Mouse (Mus musculus) MEL (cell line): ENCODE results near the gene Tmprss7. TPM values are rescaled to one million over a fixed set of nuclear protein-coding genes. Genes with fewer than 3 reads are reported as not detected.

Experiments used
- DNase-seq: peaks from one replicate; pipeline ENCODE4 v3.0.0; 2011; ENCODE audit warnings: low read depth, low spot score
- H3K27ac ChIP-seq: 2 replicates; pipeline ENCODE4 v1.5.1; 2012; ENCODE audit warnings: low read depth, mild to moderate bottlenecking, control low read depth, low read length, moderate library complexity; ENCODE audit not compliant: control insufficient read depth
- H3K27me3 ChIP-seq, 2 experiments: fragments of 150-350 bp in 1 of 2; sonication (generic) in 1 of 2; 2 replicates each; pipeline ENCODE4 v1.6.1; 2012; ENCODE audit warnings: low read length in 2 of 2, mild to moderate bottlenecking in 2 of 2, improper control_type of control experiment in 1 of 2, moderate library complexity in 1 of 2; ENCODE audit not compliant: insufficient read depth in 2 of 2, control insufficient read depth in 1 of 2
- H3K36me3 ChIP-seq, 2 experiments: 2 replicates each; pipeline ENCODE4 v1.6.1; 2012 to 2014; ENCODE audit warnings: low read length in 2 of 2, improper control_type of control experiment in 1 of 2, inconsistent platforms in 1 of 2, mild to moderate bottlenecking in 1 of 2; ENCODE audit not compliant: insufficient read depth in 2 of 2, control insufficient read depth in 1 of 2
- H3K4me1 ChIP-seq, 2 experiments: fragments of 150-350 bp in 1 of 2; sonication (generic) in 1 of 2; 2 replicates each; pipeline ENCODE4 v1.6.1; 2012; ENCODE audit warnings: low read length in 2 of 2, improper control_type of control experiment in 1 of 2, mild to moderate bottlenecking in 1 of 2; ENCODE audit not compliant: insufficient read depth in 2 of 2, control insufficient read depth in 1 of 2
- H3K4me3 ChIP-seq, 2 experiments: fragments of 150-350 bp in 1 of 2; sonication (generic) in 1 of 2; 2 replicates each; pipeline ENCODE4 v1.5.1; 2012; ENCODE audit warnings: low read depth in 2 of 2, low read length in 2 of 2, mild to moderate bottlenecking in 2 of 2, moderate library complexity in 2 of 2, control low read depth in 1 of 2, improper control_type of control experiment in 1 of 2; ENCODE audit not compliant: control insufficient read depth in 1 of 2, insufficient read depth in 1 of 2
- H3K79me2 ChIP-seq: 2 replicates; pipeline ENCODE4 v1.6.1; 2012; ENCODE audit warnings: mild to moderate bottlenecking, low read length, moderate library complexity; ENCODE audit not compliant: control insufficient read depth, poor library complexity, insufficient read depth
- H3K9ac ChIP-seq: 2 replicates; pipeline ENCODE4 v1.6.1; 2012; ENCODE audit warnings: low read depth, mild to moderate bottlenecking, control low read depth, low read length, moderate library complexity; ENCODE audit not compliant: control insufficient read depth, poor library complexity, severe bottlenecking
- H3K9me3 ChIP-seq: fragments of 150-350 bp; sonication (generic); replicated peaks from 2 replicates; pipeline ENCODE4 v1.6.1; 2012; ENCODE audit warnings: mild to moderate bottlenecking, low read length, improper control_type of control experiment, moderate library complexity; ENCODE audit not compliant: insufficient read depth
- BHLHE40 ChIP-seq: IDR thresholded peaks from 2 replicates; pipeline ENCODE4 v1.6.1; 2012; ENCODE audit warnings: low read depth, mild to moderate bottlenecking, inconsistent platforms, low read length, improper control_type of control experiment, borderline replicate concordance
- CHD1 ChIP-seq: IDR thresholded peaks from 2 replicates; pipeline ENCODE4 v1.6.1; 2012; ENCODE audit warnings: low read depth, mild to moderate bottlenecking, inconsistent platforms, low read length, improper control_type of control experiment
- E2F4 ChIP-seq: IDR thresholded peaks from 2 replicates; pipeline ENCODE4 v1.6.1; 2011; ENCODE audit warnings: low read depth, low read length, improper control_type of control experiment, borderline replicate concordance
- EP300 ChIP-seq, 2 experiments: IDR thresholded peaks; 2 replicates each; pipeline ENCODE4 v1.6.1; 2011; ENCODE audit warnings: improper control_type of control experiment in 2 of 2, low read length in 2 of 2, low read depth in 1 of 2, mild to moderate bottlenecking in 1 of 2
- ETS1 ChIP-seq: IDR thresholded peaks from 2 replicates; pipeline ENCODE4 v1.6.1; 2012; ENCODE audit warnings: low read depth, mild to moderate bottlenecking, inconsistent platforms, low read length, improper control_type of control experiment, moderate library complexity
- GATA1 ChIP-seq: IDR thresholded peaks from 2 replicates; pipeline ENCODE4 v1.6.1; 2011; ENCODE audit warnings: low read depth, low read length, improper control_type of control experiment
- HCFC1 ChIP-seq: IDR thresholded peaks from 2 replicates; pipeline ENCODE4 v1.6.1; 2012; ENCODE audit warnings: low read depth, mild to moderate bottlenecking, inconsistent platforms, low read length, improper control_type of control experiment, moderate library complexity
- JUND ChIP-seq: IDR thresholded peaks from 2 replicates; pipeline ENCODE4 v1.6.1; 2011; ENCODE audit warnings: low read depth, mild to moderate bottlenecking, improper control_type of control experiment, low read length
- MAZ ChIP-seq: IDR thresholded peaks from 2 replicates; pipeline ENCODE4 v1.6.1; 2012; ENCODE audit warnings: low read depth, mild to moderate bottlenecking, inconsistent platforms, low read length, improper control_type of control experiment
- MEF2A ChIP-seq: IDR thresholded peaks from 2 replicates; pipeline ENCODE4 v1.6.1; 2014; ENCODE audit warnings: low read depth, mild to moderate bottlenecking, inconsistent platforms, low read length, improper control_type of control experiment; ENCODE audit not compliant: poor library complexity, insufficient replicate concordance, severe bottlenecking; ENCODE audit errors: extremely low read depth
- MXI1 ChIP-seq: IDR thresholded peaks from 2 replicates; pipeline ENCODE4 v1.6.1; 2011; ENCODE audit warnings: mild to moderate bottlenecking, low read depth, low read length, improper control_type of control experiment
- MYC ChIP-seq: IDR thresholded peaks from 2 replicates; pipeline ENCODE4 v1.6.1; 2011; ENCODE audit warnings: low read depth, mild to moderate bottlenecking, low read length, improper control_type of control experiment, moderate library complexity
- NELFE ChIP-seq: IDR thresholded peaks from 2 replicates; pipeline ENCODE4 v1.6.1; 2011; ENCODE audit warnings: low read depth, low read length, improper control_type of control experiment
- POLR2AphosphoS2 ChIP-seq: IDR thresholded peaks from 2 replicates; pipeline ENCODE4 v1.6.1; 2011; ENCODE audit warnings: low read length, improper control_type of control experiment
- POLR2AphosphoS5 ChIP-seq: IDR thresholded peaks from 2 replicates; pipeline ENCODE4 v1.6.1; 2012; ENCODE audit warnings: low read depth, borderline replicate concordance, mild to moderate bottlenecking, inconsistent platforms, low read length, moderate library complexity, mixed read lengths
- RAD21 ChIP-seq: IDR thresholded peaks from 2 replicates; pipeline ENCODE4 v1.6.1; 2011; ENCODE audit warnings: mild to moderate bottlenecking, low read depth, low read length, improper control_type of control experiment
- RCOR1 ChIP-seq: IDR thresholded peaks from 2 replicates; pipeline ENCODE4 v1.6.1; 2012; ENCODE audit warnings: low read depth, mild to moderate bottlenecking, inconsistent platforms, low read length, improper control_type of control experiment
- SIN3A ChIP-seq: IDR thresholded peaks from 2 replicates; pipeline ENCODE4 v1.6.1; 2012; ENCODE audit warnings: low read length, improper control_type of control experiment, inconsistent platforms
- SMC3 ChIP-seq: IDR thresholded peaks from 2 replicates; pipeline ENCODE4 v1.6.1; 2011; ENCODE audit warnings: low read depth, low read length, improper control_type of control experiment
- TBP ChIP-seq: IDR thresholded peaks from 2 replicates; pipeline ENCODE4 v1.8.0; 2011; ENCODE audit warnings: low read depth, low read length, improper control_type of control experiment
- TCF12 ChIP-seq: IDR thresholded peaks from 2 replicates; pipeline ENCODE4 v1.6.1; 2014; ENCODE audit warnings: low read depth, mild to moderate bottlenecking, inconsistent platforms, low read length, improper control_type of control experiment, moderate library complexity
- USF1 ChIP-seq: IDR thresholded peaks from 2 replicates; pipeline ENCODE4 v1.6.1; 2014; ENCODE audit warnings: low read depth, mild to moderate bottlenecking, inconsistent platforms, low read length, improper control_type of control experiment, moderate library complexity
- ZC3H11A ChIP-seq: IDR thresholded peaks from 2 replicates; pipeline ENCODE4 v1.6.1; 2012; ENCODE audit warnings: low read depth, mild to moderate bottlenecking, inconsistent platforms, low read length, improper control_type of control experiment
- ZMIZ1 ChIP-seq: IDR thresholded peaks from 2 replicates; pipeline ENCODE4 v1.6.1; 2012; ENCODE audit warnings: low read depth, mild to moderate bottlenecking, inconsistent platforms, low read length, improper control_type of control experiment, moderate library complexity
- polyA plus RNA-seq, 2 experiments: library from polyadenylated mRNA; stranded (reverse) in 1 of 2; unstranded in 1 of 2; fragments of >175 nt in 1 of 2; fragments of >200 nt in 1 of 2; gene quantifications; 2 replicates each; pipeline versions ENCODE4 v1.2.1 to v1.2.4; 2012; ENCODE audit warnings: low replicate concordance in 2 of 2, low read depth in 1 of 2; ENCODE audit not compliant: insufficient read length in 2 of 2, insufficient read depth in 1 of 2, missing spikeins in 1 of 2
- total RNA-seq: library from RNA; depleted of rRNA; stranded (reverse); fragments of 300-350 nt; gene quantifications from 2 replicates; pipeline ENCODE4 v1.2.3, GENCODE M21; 2012

Gene Tmprss7
- total and polyA plus RNA-seq, 3 experiments, result 0.04 TPM; not detected in 1

GRCm38 (mm10) chr16:45644380-45644779, 49.1 kb downstream of the Tmprss7 start:
- DNase-seq, result no peak
- H3K4me3 ChIP-seq, result no peak overlapping the region
- H3K9me3 ChIP-seq, result no peaks in the 10 kb centered on the region
- H3K4me1 ChIP-seq, result no peaks in the 10 kb centered on the region
- H3K36me3 ChIP-seq, result peaks cover 0 to 2% of the 10 kb centered on the region in 2 experiments; a peak in 1 of 4 replicates
- no peaks in the 10 kb centered on the region for H3K27me3 ChIP-seq
- H3K27ac ChIP-seq, result no peak overlapping the region
- H3K79me2 ChIP-seq, result no peaks in the 10 kb centered on the region
- no peak for TF ChIP-seq SIN3A
- TF ChIP-seq POLR2AphosphoS2, result no peak
- no peak for TF ChIP-seq ZC3H11A
- TF ChIP-seq USF1, result no peak
- TF ChIP-seq NELFE, result no peak
- no peak for TF ChIP-seq HCFC1
- TF ChIP-seq ETS1, result no peak; the same call in 1 of the 2 replicates
- no peak for TF ChIP-seq MXI1
- no peak overlapping the region for H3K9ac ChIP-seq

- TF ChIP-seq JUND (no peak), CHD1 (no peak), GATA1 (no peak), RAD21 (no peak), POLR2AphosphoS5 (no peak), SIN3A (no peak), POLR2AphosphoS2 (no peak), E2F4 (no peak)
- Histone ChIP-seq H3K4me1 (no peaks in the 10 kb centered on the region), H3K4me3 (no peak overlapping the region), H3K27ac (no peak overlapping the region), H3K9me3 (no peaks in the 10 kb centered on the region), H3K9ac (no peak overlapping the region), H3K36me3 (peaks cover 0 to 2% of the 10 kb centered on the region in 2 experiments; a peak in 1 of 4 replicates), H3K79me2 (no peaks in the 10 kb centered on the region), H3K27me3 (no peaks in the 10 kb centered on the region)
- no peak for DNase-seq
These were observed 49.5 kb downstream of the Tmprss7 start for GRCm38 (mm10) chr16:45643944-45644343.

- no peak overlapping the region for H3K4me3 ChIP-seq
- H3K4me1 ChIP-seq, result no peaks in the 10 kb centered on the region
- no peak for DNase-seq
- peaks cover 0 to 2% of the 10 kb centered on the region in 2 experiments; a peak in 1 of 4 replicates for H3K36me3 ChIP-seq
- H3K9me3 ChIP-seq, result no peaks in the 10 kb centered on the region
- H3K27ac ChIP-seq, result no peak overlapping the region
- H3K27me3 ChIP-seq, result no peaks in the 10 kb centered on the region
- TF ChIP-seq MEF2A, result no peak
- no peak for TF ChIP-seq NELFE
- no peak for TF ChIP-seq RCOR1
- TF ChIP-seq TBP, result no peak
- no peak for TF ChIP-seq EP300 (IDR thresholded peaks at IDR 0.05; ENCODE audit: low read depth in 1 of 2, low read length in 2 of 2)
- no peak for TF ChIP-seq JUND
- TF ChIP-seq MAZ, result no peak
- no peak for TF ChIP-seq RAD21
- TF ChIP-seq ZMIZ1, result no peak
- no peak for TF ChIP-seq MXI1
- TF ChIP-seq MYC, result no peak
- no peak for TF ChIP-seq HCFC1
- TF ChIP-seq TCF12, result no peak
- no peak for TF ChIP-seq BHLHE40
- TF ChIP-seq SMC3, result no peak
- TF ChIP-seq SIN3A, result no peak
- no peak overlapping the region for H3K9ac ChIP-seq
- H3K79me2 ChIP-seq, result no peaks in the 10 kb centered on the region
These were observed 52.2 kb downstream of the Tmprss7 start for GRCm38 (mm10) chr16:45641301-45641700.
